Mouse (Mus musculus) embryonic facial prominence, embryonic 14.5 days (tissue): ENCODE measurements at regions not wholly inside any gene's neighbourhood (a gene's known extent, or its start where the extent isn't known, plus 50 kb on each side); places are given as distances from the start of the nearest gene placed in this dataset.

Experiments used
- ATAC-seq: fragments of 200-750 bp; cut with Nextera tagmentation; 2 replicates; pipeline ENCODE4 v1.8.0; 2017; ENCODE audit warnings: low read depth, moderate number of reproducible peaks, moderate TSS enrichment
- DNase-seq: peaks from one replicate; pipeline ENCODE4 v3.0.0-alpha.2; 2015; ENCODE audit warnings: low spot score
- H3K27ac ChIP-seq: fragments of 300-500 bp; sonication (generic); replicated peaks from 2 replicates; pipeline ENCODE4 v1.5.1; 2014; ENCODE audit warnings: low read depth, mild to moderate bottlenecking, low read length, moderate library complexity
- H3K27me3 ChIP-seq: fragments of 300-500 bp; sonication (generic); replicated peaks from 2 replicates; pipeline ENCODE4 v1.6.1; 2014; ENCODE audit warnings: low read length; ENCODE audit not compliant: control insufficient read depth, insufficient read depth
- H3K36me3 ChIP-seq: fragments of 300-500 bp; sonication (generic); 2 replicates; pipeline ENCODE4 v1.6.1; 2014; ENCODE audit warnings: low read length, mixed read lengths; ENCODE audit not compliant: control insufficient read depth, insufficient read depth
- H3K4me1 ChIP-seq: fragments of 300-500 bp; sonication (generic); 2 replicates; pipeline ENCODE4 v1.6.1; 2014; ENCODE audit warnings: antibody characterized with exemption, low read length; ENCODE audit not compliant: control insufficient read depth, insufficient read depth
- H3K4me2 ChIP-seq: fragments of 300-500 bp; sonication (generic); 2 replicates; pipeline ENCODE4 v1.6.1; 2014; ENCODE audit warnings: low read depth, mild to moderate bottlenecking, low read length, moderate library complexity, mixed read lengths
- H3K4me3 ChIP-seq: fragments of 300-500 bp; sonication (generic); 2 replicates; pipeline ENCODE4 v1.5.1; 2014; ENCODE audit warnings: low read depth, mild to moderate bottlenecking, low read length
- H3K9ac ChIP-seq: fragments of 300-500 bp; sonication (generic); 2 replicates; pipeline ENCODE4 v1.6.1; 2014; ENCODE audit warnings: low read depth, mild to moderate bottlenecking, low read length, moderate library complexity, mixed read lengths
- H3K9me3 ChIP-seq: fragments of 300-500 bp; sonication (generic); 2 replicates; pipeline ENCODE4 v1.6.1; 2016; ENCODE audit warnings: low read length; ENCODE audit not compliant: control insufficient read depth
- WGBS: fragments of 180-500 bp; shearing (Covaris S2); extraction: QIAGEN DNeasy Blood & Tissue Kit; methylation state at CpG from one replicate; pipeline ENCODE4 v1.1.7; 2014; 5-methylcytosine and 5-hydroxymethylcytosine counted together

- 60% methylated on average over 2 of the region's 2 CpGs for WGBS
- no peak overlapping the region for H3K27ac ChIP-seq
- H3K27me3 ChIP-seq, result no peaks in the 10 kb centered on the region
- no peak for ATAC-seq
- no peak overlapping the region for H3K9ac ChIP-seq
- H3K36me3 ChIP-seq, result no peaks in the 10 kb centered on the region
- no peak for DNase-seq
- no peak overlapping the region for H3K4me3 ChIP-seq
- H3K4me1 ChIP-seq, result no peaks in the 10 kb centered on the region
- no peak overlapping the region for H3K4me2 ChIP-seq
- H3K9me3 ChIP-seq, result no peaks in the 10 kb centered on the region
Measured at GRCm38 (mm10) chr10:126380381-126380780, 414.4 kb downstream of the Lrig3 start.

DNA sequence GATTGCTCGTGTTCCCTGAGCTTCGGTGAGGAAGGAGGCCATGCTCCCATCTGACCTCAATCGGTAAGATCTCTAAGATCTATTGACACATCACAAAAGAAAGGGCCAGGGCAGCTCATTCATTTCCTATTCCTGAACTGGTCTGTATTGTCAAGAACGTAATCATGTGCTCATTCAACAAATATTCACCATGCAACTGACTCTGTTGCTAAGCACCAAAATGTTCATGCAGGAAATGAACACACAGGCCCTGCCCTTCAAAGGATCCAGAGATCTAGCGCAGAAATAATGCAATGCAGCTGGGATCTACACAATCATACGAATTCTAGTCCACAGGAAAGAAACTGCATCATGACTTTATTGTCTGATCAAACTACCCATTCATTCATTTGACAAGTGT, 413.3 kb downstream of the Lrig3 start:
- Histone ChIP-seq H3K4me1 (no peaks in the 10 kb centered on the region), H3K4me3 (no peak overlapping the region), H3K27me3 (no peaks in the 10 kb centered on the region), H3K9me3 (no peaks in the 10 kb centered on the region), H3K27ac (no peak overlapping the region; the same call in 1 of the 2 replicates), H3K9ac (no peak overlapping the region), H3K36me3 (no peaks in the 10 kb centered on the region), H3K4me2 (no peak overlapping the region)
- peak; percentile 29 for DNase-seq
- 36% methylated on average over 6 of the region's 6 CpGs for WGBS
- no peak for ATAC-seq

GRCm38 (mm10) chr10:126373906-126374305, 407.9 kb downstream of the Lrig3 start:
- H3K9ac ChIP-seq, result no peak overlapping the region
- WGBS, result 70% methylated on average over 6 of the region's 6 CpGs
- no peak overlapping the region for H3K4me2 ChIP-seq
- H3K9me3 ChIP-seq, result no peaks in the 10 kb centered on the region
- H3K27me3 ChIP-seq, result no peaks in the 10 kb centered on the region
- no peaks in the 10 kb centered on the region for H3K36me3 ChIP-seq
- no peaks in the 10 kb centered on the region for H3K4me1 ChIP-seq
- H3K4me3 ChIP-seq, result no peak overlapping the region
- H3K27ac ChIP-seq, result no peak overlapping the region
- no peak for DNase-seq
- no peak for ATAC-seq

DNA sequence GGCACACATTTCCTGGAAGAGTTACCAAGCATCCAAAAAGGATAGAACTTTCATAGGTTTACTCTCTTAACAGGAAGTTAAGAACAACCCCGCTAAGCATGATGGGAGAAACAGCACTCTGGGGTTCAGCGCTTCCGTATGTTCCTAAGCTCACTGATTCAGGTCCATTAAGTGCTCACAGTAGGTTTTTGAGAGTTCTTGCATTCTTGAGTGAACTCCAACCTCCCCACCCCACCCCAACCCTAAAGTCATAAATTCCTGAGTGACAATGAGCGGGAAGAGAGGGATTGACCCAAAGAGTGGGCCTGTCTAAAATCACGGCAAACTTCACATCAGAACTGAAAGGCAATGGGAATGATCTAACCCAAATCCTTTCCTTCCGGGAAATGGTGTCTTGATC, 405.9 kb downstream of the Lrig3 start:
- 92% methylated on average over 6 of the region's 6 CpGs for WGBS
- Histone ChIP-seq H3K27me3 (no peaks in the 10 kb centered on the region), H3K9ac (no peak overlapping the region), H3K4me2 (no peak overlapping the region), H3K4me1 (no peaks in the 10 kb centered on the region), H3K4me3 (no peak overlapping the region), H3K9me3 (no peaks in the 10 kb centered on the region), H3K36me3 (no peaks in the 10 kb centered on the region), H3K27ac (no peak overlapping the region)
- no peak for ATAC-seq
- DNase-seq, result no peak

DNA sequence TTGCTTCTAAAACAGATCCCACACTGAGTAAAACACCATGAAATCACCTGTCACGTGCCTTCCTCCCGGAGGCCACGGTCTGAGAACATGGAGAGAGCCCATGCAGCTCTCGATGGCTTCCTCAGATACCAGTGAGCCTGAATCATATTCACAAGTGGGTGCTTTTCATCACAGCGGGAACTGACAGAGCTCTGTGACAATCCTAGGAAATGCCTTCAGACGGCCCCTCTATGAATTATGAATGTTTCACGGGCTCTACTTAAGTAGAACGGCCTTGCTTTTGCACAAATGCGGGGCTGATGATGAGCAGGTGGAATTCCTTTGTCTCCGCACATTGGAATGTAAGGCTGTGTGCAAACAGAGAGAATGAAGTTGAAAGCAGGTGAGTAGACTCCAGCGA, 383.1 kb downstream of the Lrig3 start:
- WGBS, result 69% methylated on average over 11 of the region's 11 CpGs
- Histone ChIP-seq H3K4me2 (no peak overlapping the region), H3K4me1 (no peaks in the 10 kb centered on the region), H3K27me3 (no peaks in the 10 kb centered on the region), H3K4me3 (no peak overlapping the region), H3K27ac (no peak overlapping the region), H3K9ac (no peak overlapping the region), H3K9me3 (no peaks in the 10 kb centered on the region), H3K36me3 (no peaks in the 10 kb centered on the region)
- DNase-seq (peak; percentile 7), ATAC-seq (no peak)

DNA sequence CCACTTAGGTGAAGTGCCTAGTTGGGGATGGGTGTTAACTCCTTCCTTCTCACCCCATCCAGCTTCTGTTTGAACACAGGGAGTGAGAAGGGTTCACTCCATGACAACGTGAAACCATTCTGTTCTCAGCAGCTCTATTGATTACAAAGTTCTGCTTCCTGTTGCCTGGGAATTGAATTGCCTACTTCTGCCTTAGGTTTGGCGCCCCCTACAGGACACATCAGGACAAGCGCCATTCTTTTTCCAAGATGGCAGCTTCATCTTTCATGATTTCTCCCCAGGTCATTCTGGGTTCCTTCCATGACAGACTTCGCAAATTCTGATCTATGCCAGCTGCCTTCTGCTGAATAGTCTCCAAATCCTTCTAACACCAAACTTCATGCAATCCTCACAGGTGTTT, 371.5 kb downstream of the Lrig3 start:
- Histone ChIP-seq H3K9me3 (peaks cover 10% of the 10 kb centered on the region; the same call in 1 of the 2 replicates), H3K36me3 (no peaks in the 10 kb centered on the region), H3K9ac (no peak overlapping the region), H3K4me3 (no peak overlapping the region), H3K4me2 (no peak overlapping the region), H3K4me1 (0 out of 2 replicates have a peak, but pooled peaks cover under 1% of the 10 kb centered on the region), H3K27ac (no peak overlapping the region), H3K27me3 (no peaks in the 10 kb centered on the region)
- WGBS, result 70% methylated on average over 4 of the region's 4 CpGs
- no peak for ATAC-seq
- no peak for DNase-seq

- H3K36me3 ChIP-seq, result no peaks in the 10 kb centered on the region
- H3K4me3 ChIP-seq, result no peak overlapping the region
- no peak overlapping the region for H3K9ac ChIP-seq
- 0 out of 2 replicates have a peak, but pooled peaks cover under 1% of the 10 kb centered on the region for H3K9me3 ChIP-seq
- no peak overlapping the region for H3K4me2 ChIP-seq
- H3K4me1 ChIP-seq, result peaks cover 8% of the 10 kb centered on the region; the same call in 1 of the 2 replicates
- H3K27ac ChIP-seq, result no peak overlapping the region
- no peaks in the 10 kb centered on the region for H3K27me3 ChIP-seq
- no peak for DNase-seq
- WGBS, result 86% methylated on average over 5 of the region's 5 CpGs
- no peak for ATAC-seq
Measured at GRCm38 (mm10) chr10:126333786-126334185, 367.8 kb downstream of the Lrig3 start.

- H3K4me2 ChIP-seq, result peak overlapping the region; percentile 52
- peaks cover 8% of the 10 kb centered on the region; the same call in 1 of the 2 replicates for H3K4me1 ChIP-seq
- peak; percentile 87 for DNase-seq
- WGBS, result 5% methylated on average over 17 of the region's 17 CpGs
- 0 out of 2 replicates have a peak overlapping the region, but pooled peaks have one; percentile 28 for H3K9ac ChIP-seq
- peak overlapping the region; percentile 23 for H3K4me3 ChIP-seq
- ATAC-seq, result peak; percentile 95
- no peaks in the 10 kb centered on the region for H3K36me3 ChIP-seq
- no peaks in the 10 kb centered on the region for H3K27me3 ChIP-seq
- H3K9me3 ChIP-seq, result no peaks in the 10 kb centered on the region
- no peak overlapping the region for H3K27ac ChIP-seq
Measured at GRCm38 (mm10) chr10:126330305-126330969, 364.5 kb downstream of the Lrig3 start.

DNA sequence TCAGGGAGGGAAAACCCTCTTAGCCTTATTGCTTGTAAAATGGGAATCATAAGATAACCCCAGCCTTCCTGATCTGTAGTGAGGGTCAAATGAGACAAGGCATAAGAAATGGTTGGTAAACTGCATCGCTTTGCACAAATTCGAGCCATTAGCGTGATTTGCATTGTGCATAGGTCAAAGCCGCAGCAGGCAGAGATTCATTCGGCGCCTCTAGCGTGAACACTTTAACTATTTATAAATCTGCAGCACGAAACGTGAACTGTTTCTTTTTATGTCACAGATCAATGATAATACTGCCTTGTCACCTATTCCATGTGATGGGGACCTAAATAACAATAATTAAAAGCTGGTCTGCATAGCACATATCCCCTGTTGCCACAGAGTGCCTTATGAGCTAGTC, 354.9 kb downstream of the Lrig3 start:
- no peak for ATAC-seq
- Histone ChIP-seq H3K27ac (no peak overlapping the region), H3K36me3 (no peaks in the 10 kb centered on the region), H3K4me2 (no peak overlapping the region), H3K4me1 (no peaks in the 10 kb centered on the region), H3K4me3 (no peak overlapping the region), H3K9ac (no peak overlapping the region), H3K9me3 (no peaks in the 10 kb centered on the region), H3K27me3 (no peaks in the 10 kb centered on the region)
- WGBS, result 86% methylated on average over 9 of the region's 9 CpGs
- DNase-seq, result no peak
